Mouse (Mus musculus) midbrain, embryonic 16.5 days (tissue): ENCODE results near the gene Ttc41. TPM values are rescaled to one million over a fixed set of nuclear protein-coding genes. Genes with fewer than 3 reads are reported as not detected.

Experiments
- ATAC-seq: fragments of 200-750 bp; cut with Nextera tagmentation; 2 replicates; pipeline ENCODE4 v1.8.0; 2017; ENCODE audit warnings: moderate TSS enrichment
- H3K27ac ChIP-seq: fragments of 300-500 bp; sonication (generic); 2 replicates; pipeline ENCODE4 v1.5.1; 2014; ENCODE audit warnings: mild to moderate bottlenecking, low read length, mixed read lengths
- H3K27me3 ChIP-seq: fragments of 300-500 bp; sonication (generic); 2 replicates; pipeline ENCODE4 v1.6.1; 2014; ENCODE audit warnings: low read depth, low read length, mixed read lengths; ENCODE audit not compliant: control insufficient read depth, insufficient read depth
- H3K36me3 ChIP-seq: fragments of 300-500 bp; sonication (generic); 2 replicates; pipeline ENCODE4 v1.6.1; 2014; ENCODE audit warnings: mild to moderate bottlenecking, low read length, moderate library complexity, mixed read lengths; ENCODE audit not compliant: control insufficient read depth, insufficient read depth
- H3K4me1 ChIP-seq: fragments of 300-500 bp; sonication (generic); 2 replicates; pipeline ENCODE4 v1.6.1; 2014; ENCODE audit warnings: mild to moderate bottlenecking, low read length, mixed read lengths; ENCODE audit not compliant: control insufficient read depth, insufficient read depth
- H3K4me2 ChIP-seq: fragments of 300-500 bp; sonication (generic); 2 replicates; pipeline ENCODE4 v1.6.1; 2014; ENCODE audit warnings: mild to moderate bottlenecking, low read length, mixed read lengths
- H3K4me3 ChIP-seq: fragments of 300-500 bp; sonication (generic); 2 replicates; pipeline ENCODE4 v1.5.1; 2014; ENCODE audit warnings: low read depth, mild to moderate bottlenecking, low read length, moderate library complexity, mixed read lengths
- H3K9ac ChIP-seq: fragments of 300-500 bp; sonication (generic); 2 replicates; pipeline ENCODE4 v1.6.1; 2014; ENCODE audit warnings: low read depth, low read length, mixed read lengths
- H3K9me3 ChIP-seq: fragments of 300-500 bp; sonication (generic); replicated peaks from 2 replicates; pipeline ENCODE4 v1.6.1; 2014; ENCODE audit warnings: mild to moderate bottlenecking, low read length, mixed read lengths; ENCODE audit not compliant: control insufficient read depth, poor library complexity, severe bottlenecking
- WGBS: fragments of 180-500 bp; shearing (Covaris S2); extraction: QIAGEN DNeasy Blood & Tissue Kit; methylation state at CpG from one replicate; pipeline ENCODE4 v1.1.7; 2014; 5-methylcytosine and 5-hydroxymethylcytosine counted together
- polyA plus RNA-seq: library from polyadenylated mRNA; unstranded; fragments of >200 nt; fragmentation: Nextera tagmentation; extraction: Ambion mirVana; gene quantifications from 2 replicates; pipeline ENCODE4 v1.2.1, GENCODE M21; 2015

Gene Ttc41
- polyA plus RNA-seq, 1 experiment from 2014 or later = 2.8 TPM

- Histone ChIP-seq H3K4me3 (no peak overlapping the region), H3K4me2 (no peak overlapping the region), H3K36me3 (no peaks in the 10 kb centered on the region), H3K27ac (no peak overlapping the region), H3K9ac (no peak overlapping the region), H3K9me3 (no peaks in the 10 kb centered on the region), H3K4me1 (peaks cover 6% of the 10 kb centered on the region; the same call in 1 of the 2 replicates), H3K27me3 (no peaks in the 10 kb centered on the region)
- WGBS = 65% methylated on average over 2 of the region's 2 CpGs
- no peak for ATAC-seq
These were observed 25.9 kb downstream of the Ttc41 start for GRCm38 (mm10) chr10:86731500-86731863.

- ATAC-seq = no peak
- WGBS = 84% methylated on average over 4 of the region's 4 CpGs
- H3K36me3 ChIP-seq = no peaks in the 10 kb centered on the region
These were observed 29.4 kb downstream of the Ttc41 start for GRCm38 (mm10) chr10:86735036-86735435.

GRCm38 (mm10) chr10:86742918-86743317 lies 37.3 kb downstream of the Ttc41 start:
- 89% methylated on average over 2 of the region's 2 CpGs for WGBS
- no peaks in the 10 kb centered on the region for H3K9me3 ChIP-seq
- H3K4me3 ChIP-seq = no peak overlapping the region
- H3K4me1 ChIP-seq = no peaks in the 10 kb centered on the region
- H3K9ac ChIP-seq = no peak overlapping the region
- H3K4me2 ChIP-seq = no peak overlapping the region
- no peak overlapping the region for H3K27ac ChIP-seq
- no peaks in the 10 kb centered on the region for H3K27me3 ChIP-seq
- H3K36me3 ChIP-seq = no peaks in the 10 kb centered on the region
- ATAC-seq = no peak

More at GRCm38 (mm10) chr10:86735036-86735435, 29.4 kb downstream of the Ttc41 start:
- H3K27me3 ChIP-seq = no peaks in the 10 kb centered on the region
- H3K4me3 ChIP-seq = no peak overlapping the region
- H3K9ac ChIP-seq = no peak overlapping the region
- 0 out of 2 replicates have a peak, but pooled peaks cover 2% of the 10 kb centered on the region for H3K4me1 ChIP-seq
- H3K4me2 ChIP-seq = no peak overlapping the region
- no peak overlapping the region for H3K27ac ChIP-seq
- no peaks in the 10 kb centered on the region for H3K9me3 ChIP-seq

- no peaks in the 10 kb centered on the region for H3K27me3 ChIP-seq
- no peak overlapping the region for H3K27ac ChIP-seq
- H3K4me2 ChIP-seq = no peak overlapping the region
- no peak overlapping the region for H3K9ac ChIP-seq
- no peaks in the 10 kb centered on the region for H3K36me3 ChIP-seq
- no peaks in the 10 kb centered on the region for H3K9me3 ChIP-seq
- no peaks in the 10 kb centered on the region for H3K4me1 ChIP-seq
- no peak for ATAC-seq
- 88% methylated on average over 7 of the region's 7 CpGs for WGBS
- no peak overlapping the region for H3K4me3 ChIP-seq
These were observed 38.7 kb downstream of the Ttc41 start for GRCm38 (mm10) chr10:86744306-86744705.

GRCm38 (mm10) chr10:86755816-86756502 lies 50.3 kb downstream of the Ttc41 start:
- WGBS = 81% methylated on average over 6 of the region's 6 CpGs
- H3K27me3 ChIP-seq = no peaks in the 10 kb centered on the region
- no peak overlapping the region for H3K4me3 ChIP-seq
- no peak for ATAC-seq
- no peaks in the 10 kb centered on the region for H3K4me1 ChIP-seq
- H3K27ac ChIP-seq = no peak overlapping the region
- H3K9me3 ChIP-seq = no peaks in the 10 kb centered on the region
- H3K4me2 ChIP-seq = no peak overlapping the region
- H3K36me3 ChIP-seq = no peaks in the 10 kb centered on the region
- no peak overlapping the region for H3K9ac ChIP-seq

- no peaks in the 10 kb centered on the region for H3K36me3 ChIP-seq
- H3K27me3 ChIP-seq = no peaks in the 10 kb centered on the region
- ATAC-seq = no peak
- no peak overlapping the region for H3K4me3 ChIP-seq
- H3K4me2 ChIP-seq = no peak overlapping the region
- H3K27ac ChIP-seq = no peak overlapping the region
- H3K9me3 ChIP-seq = no peaks in the 10 kb centered on the region
- no peaks in the 10 kb centered on the region for H3K4me1 ChIP-seq
- 93% methylated on average over 1 of the region's 1 CpGs for WGBS
- H3K9ac ChIP-seq = no peak overlapping the region
These were observed 52.1 kb downstream of the Ttc41 start for GRCm38 (mm10) chr10:86757724-86758123.

GRCm38 (mm10) chr10:86758211-86758610 lies 52.6 kb downstream of the Ttc41 start:
- no peaks in the 10 kb centered on the region for H3K36me3 ChIP-seq

GRCm38 (mm10) chr10:86761236-86761635 lies 55.6 kb downstream of the Ttc41 start:
- Histone ChIP-seq H3K27ac (no peak overlapping the region), H3K4me1 (no peaks in the 10 kb centered on the region), H3K36me3 (no peaks in the 10 kb centered on the region), H3K4me3 (no peak overlapping the region), H3K9ac (no peak overlapping the region), H3K4me2 (no peak overlapping the region), H3K27me3 (no peaks in the 10 kb centered on the region), H3K9me3 (no peaks in the 10 kb centered on the region)
- 74% methylated on average over 1 of the region's 1 CpGs for WGBS
- no peak for ATAC-seq

More at GRCm38 (mm10) chr10:86758211-86758610, 52.6 kb downstream of the Ttc41 start:
- 90% methylated on average over 6 of the region's 6 CpGs for WGBS
- Histone ChIP-seq H3K9ac (no peak overlapping the region), H3K27me3 (no peaks in the 10 kb centered on the region), H3K4me1 (no peaks in the 10 kb centered on the region), H3K27ac (no peak overlapping the region), H3K9me3 (no peaks in the 10 kb centered on the region), H3K4me2 (no peak overlapping the region), H3K4me3 (no peak overlapping the region)
- ATAC-seq = no peak

- H3K4me1 ChIP-seq = no peaks in the 10 kb centered on the region
- no peaks in the 10 kb centered on the region for H3K27me3 ChIP-seq
- WGBS = 50% methylated on average over 7 of the region's 7 CpGs
- no peak overlapping the region; the same call in 1 of the 2 replicates for H3K9ac ChIP-seq
- H3K27ac ChIP-seq = peak overlapping the region; percentile 65
- peak; percentile 82 for ATAC-seq
- no peak overlapping the region for H3K4me3 ChIP-seq
- no peaks in the 10 kb centered on the region for H3K36me3 ChIP-seq
- no peaks in the 10 kb centered on the region for H3K9me3 ChIP-seq
- no peak overlapping the region for H3K4me2 ChIP-seq
These were observed 56.2 kb downstream of the Ttc41 start for GRCm38 (mm10) chr10:86761722-86762383.
